Mouse (Mus musculus): ENCODE measurements at regions not wholly inside any gene's neighbourhood (a gene's known extent, or its start where the extent isn't known, plus 50 kb on each side); places are given as distances from the start of the nearest gene placed in this dataset.
"Not testable (repeated sequence)": the region's sequence is repeated elsewhere in the genome, so short reads cannot be mapped to it uniquely, and the experiment has no call there.

- DNase-seq (ENCODE audit: low spot score in 2 of 2) = no peak
Observed at GRCm38 (mm10) chr1:47646681-47647080, 754.0 kb upstream of the Slc39a10 start.

DNA sequence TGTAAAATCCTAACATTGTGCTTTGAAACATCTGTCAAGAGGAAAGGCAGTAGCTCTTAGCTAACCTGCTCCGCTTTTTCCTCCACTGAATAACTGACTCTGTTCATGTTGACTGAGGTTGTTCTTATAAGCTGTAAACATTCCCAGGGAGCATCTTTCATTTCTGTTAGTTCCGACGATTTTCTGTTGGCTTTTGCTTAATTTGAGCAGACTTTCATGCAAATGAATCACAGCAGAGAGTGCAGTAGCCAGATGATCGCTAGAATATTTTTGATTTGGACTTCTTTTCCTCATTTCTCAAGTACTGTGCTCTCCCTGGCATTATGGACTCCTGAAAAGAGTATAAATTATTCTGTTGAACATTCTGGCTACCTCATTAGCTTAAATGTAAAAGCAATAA, 713.9 kb upstream of the Slc39a10 start:
- no peak for DNase-seq (ENCODE audit: low spot score in 2 of 2)

- no peak for DNase-seq (ENCODE audit: low spot score in 2 of 2)
Observed at GRCm38 (mm10) chr1:47603989-47604360, 711.3 kb upstream of the Slc39a10 start.

GRCm38 (mm10) chr1:47603294-47603988, 710.8 kb upstream of the Slc39a10 start:
- DNase-seq (ENCODE audit: low spot score in 2 of 2) = no peak

DNA sequence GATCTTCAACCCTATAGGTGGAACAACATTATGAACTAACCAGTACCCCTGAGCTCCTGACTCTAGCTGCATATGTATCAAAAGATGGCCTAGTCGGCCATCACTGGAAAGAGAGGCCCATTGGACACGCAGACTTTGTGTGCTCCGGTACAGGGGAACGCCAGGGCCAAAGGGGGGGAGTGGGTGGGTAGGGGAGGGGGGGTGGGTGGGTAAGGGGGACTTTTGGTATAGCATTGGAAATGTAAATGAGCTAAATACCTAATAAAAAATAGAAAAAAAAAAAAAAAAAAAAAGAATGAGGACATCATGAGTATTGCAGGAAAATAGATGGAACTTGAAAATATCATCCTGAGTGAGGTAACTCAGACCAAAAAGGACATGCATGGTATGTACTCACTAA, 701.0 kb upstream of the Slc39a10 start:
- not testable (repeated sequence) for DNase-seq (ENCODE audit: low spot score in 2 of 2)

- no peak for DNase-seq (ENCODE audit: low spot score in 2 of 2)
Observed at GRCm38 (mm10) chr1:47545606-47546005, 653.0 kb upstream of the Slc39a10 start.

- no peak for DNase-seq (ENCODE audit: low spot score in 2 of 2)
Observed at GRCm38 (mm10) chr1:47511426-47511825, 618.8 kb upstream of the Slc39a10 start.

DNA sequence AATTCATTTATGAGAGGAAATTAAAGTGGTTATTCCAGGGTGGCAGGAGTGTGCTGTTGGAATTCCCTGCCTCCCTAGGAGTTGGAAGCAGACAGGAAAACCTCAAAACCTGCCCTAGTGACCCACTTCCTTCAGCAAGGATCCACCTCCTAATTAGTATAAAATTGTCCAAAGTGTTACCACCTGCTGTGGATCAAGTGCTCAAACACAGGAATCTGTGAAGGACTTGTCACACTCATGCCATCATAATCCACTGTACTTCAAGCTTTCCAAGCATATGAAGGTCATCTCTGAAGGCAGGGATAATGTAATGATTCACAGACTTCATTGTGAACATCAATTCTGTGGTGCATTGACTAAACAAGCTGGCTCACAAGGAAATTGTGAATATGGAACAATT, 615.1 kb upstream of the Slc39a10 start:
- DNase-seq (ENCODE audit: low spot score in 2 of 2) = no peak

- peak in 1 of 2 experiments; percentile 3 for DNase-seq (ENCODE audit: low spot score in 2 of 2)
Observed at GRCm38 (mm10) chr1:47488581-47489204, 596.0 kb upstream of the Slc39a10 start.

GRCm38 (mm10) chr1:47486087-47486486, 593.4 kb upstream of the Slc39a10 start:
- no peak for DNase-seq (ENCODE audit: low spot score in 2 of 2)

- DNase-seq (ENCODE audit: low spot score in 2 of 2) = no peak
Observed at GRCm38 (mm10) chr1:47479059-47479458, 586.4 kb upstream of the Slc39a10 start.

- DNase-seq (ENCODE audit: low spot score in 2 of 2) = no peak
Observed at GRCm38 (mm10) chr1:47466573-47467253, 574.1 kb upstream of the Slc39a10 start.

DNA sequence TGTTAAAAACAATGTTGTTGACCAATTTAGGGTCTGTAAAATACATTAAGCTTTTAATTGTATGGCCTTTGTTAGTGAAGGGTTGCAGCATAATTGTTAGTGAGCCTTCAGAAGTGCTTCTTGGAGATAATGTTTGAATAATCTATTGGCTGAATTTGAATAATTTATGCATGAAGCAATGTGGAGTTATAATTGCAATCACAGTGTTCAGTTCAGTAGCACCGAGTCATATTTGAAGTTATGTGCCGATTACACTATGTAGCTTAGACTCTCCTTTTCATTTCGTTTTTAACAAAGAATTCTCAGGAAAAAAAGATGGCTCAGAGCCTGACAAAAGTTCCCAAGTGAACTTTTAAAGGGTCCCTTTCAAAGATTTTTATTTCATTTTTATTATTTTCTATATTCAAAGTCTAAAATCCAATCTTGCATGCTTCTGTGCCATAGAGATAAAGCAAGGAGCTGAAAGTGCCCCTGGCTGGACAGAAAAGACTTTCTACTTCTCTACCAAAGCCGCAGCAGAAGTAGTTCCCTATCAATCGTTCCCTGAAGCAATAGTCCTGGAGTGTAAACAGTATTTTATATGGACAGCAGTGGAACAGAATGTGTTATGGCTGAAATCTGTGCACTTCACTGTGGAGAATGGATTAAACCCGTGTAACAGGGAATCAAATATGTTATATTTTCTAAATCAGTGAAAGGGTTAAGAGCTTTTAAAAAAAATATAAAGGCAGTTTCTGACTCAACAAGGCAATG, 556.3 kb upstream of the Slc39a10 start:
- DNase-seq (ENCODE audit: low spot score in 2 of 2) = no peak

DNA sequence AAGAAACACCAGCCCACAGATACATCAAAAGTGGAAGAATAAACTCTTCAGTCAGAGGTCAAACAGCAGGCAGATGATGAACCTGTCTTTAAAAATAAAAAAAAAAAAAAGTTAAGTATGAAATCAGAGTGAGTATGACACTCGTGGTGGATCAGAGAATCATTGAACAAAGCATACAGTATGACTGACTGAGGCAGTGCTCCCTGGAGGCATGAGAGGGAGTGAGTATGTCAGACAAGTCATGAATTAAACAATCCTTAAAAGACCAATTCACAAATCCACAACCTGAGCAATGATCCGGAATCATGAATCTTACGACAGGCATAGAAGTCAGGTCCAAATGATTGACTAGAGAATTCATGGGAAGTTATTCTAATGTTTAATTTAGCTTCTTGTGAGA, 555.4 kb upstream of the Slc39a10 start:
- DNase-seq (ENCODE audit: low spot score in 2 of 2) = no peak

DNA sequence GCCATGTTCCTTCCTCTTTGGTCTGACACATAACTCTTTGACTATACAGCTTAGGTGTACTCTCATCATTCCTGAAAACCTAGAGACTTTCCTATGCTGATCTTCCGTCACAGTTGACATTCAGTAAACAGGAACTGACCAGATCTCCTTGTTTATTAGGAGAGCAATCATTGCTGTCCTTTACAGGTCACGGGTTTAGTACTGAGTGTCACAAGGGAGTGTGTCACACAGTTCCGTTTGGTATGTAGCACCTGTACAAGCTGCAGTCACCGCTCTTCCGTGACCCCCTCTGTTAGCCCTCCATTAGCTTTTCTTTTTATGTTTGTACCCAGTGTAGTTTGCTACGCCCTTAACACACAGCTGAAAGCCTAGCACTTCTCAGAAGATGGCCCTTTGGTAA, 553.4 kb upstream of the Slc39a10 start:
- no peak for DNase-seq (ENCODE audit: low spot score in 2 of 2)

DNA sequence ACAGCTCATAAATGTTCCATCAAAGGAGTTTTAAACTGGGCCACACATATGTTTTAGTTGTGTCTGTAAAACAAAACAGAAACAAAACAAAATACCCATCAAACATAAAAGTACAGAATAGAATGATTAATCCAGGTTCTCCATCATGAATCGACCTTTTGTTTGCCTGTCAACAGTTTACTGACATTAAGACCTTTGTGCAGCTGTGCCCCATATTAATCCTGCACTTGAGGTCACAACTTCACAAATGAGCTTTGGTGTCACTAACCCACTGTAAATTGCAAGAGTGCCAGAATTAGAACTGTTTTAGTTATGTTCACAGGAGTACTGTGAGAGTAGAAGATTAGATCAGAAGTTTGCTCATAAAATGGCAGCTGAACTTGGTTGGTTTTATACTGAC, 540.2 kb upstream of the Slc39a10 start:
- DNase-seq (ENCODE audit: low spot score in 2 of 2) = no peak

GRCm38 (mm10) chr1:47405164-47405563, 512.5 kb upstream of the Slc39a10 start:
- no peak for DNase-seq (ENCODE audit: low spot score in 2 of 2)

DNA sequence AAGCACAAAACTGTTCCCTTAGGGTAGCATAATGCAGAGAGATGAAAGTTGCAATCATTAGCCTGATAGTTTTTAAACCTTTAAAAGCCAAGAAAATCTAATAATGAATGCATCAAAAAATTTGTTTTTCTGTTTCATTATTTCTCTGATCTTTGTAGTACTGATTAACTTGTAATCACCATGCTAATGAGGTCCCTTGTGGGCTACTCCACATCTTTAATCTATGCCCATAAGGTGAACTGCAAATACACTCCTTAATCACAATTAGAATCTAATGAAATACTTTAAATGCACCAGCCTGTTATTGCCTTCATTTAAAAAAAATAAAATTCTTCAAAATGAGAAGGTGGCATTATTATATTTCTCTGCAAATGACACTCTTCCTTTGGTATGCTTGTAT, 493.9 kb upstream of the Slc39a10 start:
- DNase-seq (ENCODE audit: low spot score in 2 of 2) = no peak

GRCm38 (mm10) chr1:47378795-47379194, 486.1 kb upstream of the Slc39a10 start:
- DNase-seq (ENCODE audit: low spot score in 2 of 2) = no peak

DNA sequence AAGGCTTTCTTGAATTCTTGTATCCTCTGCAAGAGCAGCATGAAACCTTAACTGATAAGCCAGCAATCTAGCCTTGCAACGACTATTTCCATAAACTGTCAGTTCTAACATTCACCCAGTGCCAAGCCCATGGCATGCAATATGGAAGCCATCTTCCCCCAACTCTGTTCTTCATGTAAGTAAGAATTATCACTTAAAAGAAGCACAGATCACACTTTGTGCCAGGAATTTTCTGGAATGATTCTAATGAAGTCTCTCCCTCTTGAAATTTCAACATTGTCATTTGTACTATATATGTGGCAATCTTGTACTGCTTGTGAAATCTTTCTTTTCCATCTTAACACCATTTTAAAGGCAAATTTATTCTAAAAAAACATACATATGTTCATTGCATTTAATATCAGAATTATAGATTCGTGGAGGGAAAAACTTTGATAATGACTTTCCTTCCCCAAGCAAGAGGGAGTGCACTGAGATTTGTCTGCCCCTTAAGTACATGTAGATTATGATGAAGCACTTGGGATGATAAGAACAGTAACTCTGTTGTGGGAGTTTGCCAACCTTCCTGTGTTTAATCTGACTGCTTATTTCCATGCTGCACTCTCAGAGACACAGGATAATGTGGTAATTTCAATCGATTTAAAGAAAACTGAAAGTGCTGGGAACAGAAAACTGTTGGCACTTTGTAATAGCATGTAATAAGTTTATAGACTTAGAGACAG, 447.2 kb upstream of the Slc39a10 start:
- no peak for DNase-seq (ENCODE audit: low spot score in 2 of 2)

DNA sequence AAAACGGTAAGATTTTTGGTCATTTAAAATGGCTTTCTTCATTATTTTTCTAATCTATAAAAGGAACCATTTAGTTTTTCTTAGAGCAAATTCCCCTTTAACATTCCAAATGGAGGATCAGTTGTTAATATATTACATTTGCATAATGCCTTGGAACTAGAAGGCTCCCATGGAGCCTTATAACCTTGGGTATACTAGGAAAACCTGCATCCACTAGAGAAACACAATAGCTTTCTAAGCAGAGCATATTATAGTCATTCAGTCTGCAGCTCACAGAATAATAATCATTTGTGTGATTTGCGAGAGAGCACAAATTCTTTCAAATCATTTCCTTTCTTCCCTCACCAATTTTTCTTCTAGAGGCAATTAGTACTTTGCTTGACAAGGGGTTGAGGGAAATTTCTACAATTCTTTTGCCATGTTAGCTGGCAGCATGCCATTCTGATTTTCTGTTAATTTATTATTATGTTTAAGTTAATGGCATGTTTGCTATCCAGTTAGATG, 418.0 kb upstream of the Slc39a10 start:
- DNase-seq (ENCODE audit: low spot score in 2 of 2) = no peak

DNA sequence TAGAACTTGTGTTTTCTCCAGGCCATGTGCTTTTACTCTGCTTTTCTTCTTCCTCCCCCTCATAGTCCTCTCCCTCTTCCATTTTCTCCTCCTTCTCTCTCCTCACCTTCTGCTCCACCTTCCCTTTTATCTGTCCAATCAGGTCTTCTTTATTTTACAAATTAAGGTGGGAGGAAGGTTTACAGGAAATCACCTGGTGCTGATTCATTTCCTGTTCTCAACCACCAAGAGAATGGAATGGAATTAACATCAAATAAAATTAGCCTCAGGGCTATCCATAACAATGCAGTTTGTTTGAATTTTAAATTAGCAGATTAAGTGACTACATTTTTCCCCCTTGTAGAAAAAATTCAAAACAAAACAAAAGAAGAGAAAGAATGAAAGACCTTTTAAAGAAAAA, 414.3 kb upstream of the Slc39a10 start:
- no peak for DNase-seq (ENCODE audit: low spot score in 2 of 2)
